Mouse (Mus musculus) megakaryocyte-erythroid progenitor cell, adult 5-6 weeks (primary cell): ENCODE data around the gene Epdr1. TPM values are rescaled to one million over a fixed set of nuclear protein-coding genes. Genes with fewer than 3 reads are reported as not detected.

Source experiments
- ATAC-seq: replicated peaks from 2 replicates; pipeline ENCODE4 v1.8.0; 2016; ENCODE audit warnings: mild to moderate bottlenecking, inconsistent platforms; ENCODE audit not compliant: severe bottlenecking, poor library complexity, low FRiP score, low TSS enrichment
- total RNA-seq, 2 experiments: library from RNA; stranded (forward) in 1 of 2; stranded (reverse) in 1 of 2; fragments of 200-1000, 215-1000 nt in 1 of 2; fragments of >200 nt in 1 of 2; fragmentation: Nextera tagmentation in 1 of 2; gene quantifications; 2 replicates each; pipeline ENCODE4 v1.2.3; 2014 to 2017

The Epdr1 gene
- total RNA-seq (2014; fragmentation: Nextera tagmentation) (68.9 and 85.9 TPM in 2 replicates), total RNA-seq (2017) (47.4 and 53.6 TPM in 2 replicates)

GRCm38 (mm10) chr13:19619216-19619927 is at the start of gene Epdr1:
Gene Epdr1, minus strand, starts transcription at chr13:19619927.
- peak; percentile 77 for ATAC-seq

DNA sequence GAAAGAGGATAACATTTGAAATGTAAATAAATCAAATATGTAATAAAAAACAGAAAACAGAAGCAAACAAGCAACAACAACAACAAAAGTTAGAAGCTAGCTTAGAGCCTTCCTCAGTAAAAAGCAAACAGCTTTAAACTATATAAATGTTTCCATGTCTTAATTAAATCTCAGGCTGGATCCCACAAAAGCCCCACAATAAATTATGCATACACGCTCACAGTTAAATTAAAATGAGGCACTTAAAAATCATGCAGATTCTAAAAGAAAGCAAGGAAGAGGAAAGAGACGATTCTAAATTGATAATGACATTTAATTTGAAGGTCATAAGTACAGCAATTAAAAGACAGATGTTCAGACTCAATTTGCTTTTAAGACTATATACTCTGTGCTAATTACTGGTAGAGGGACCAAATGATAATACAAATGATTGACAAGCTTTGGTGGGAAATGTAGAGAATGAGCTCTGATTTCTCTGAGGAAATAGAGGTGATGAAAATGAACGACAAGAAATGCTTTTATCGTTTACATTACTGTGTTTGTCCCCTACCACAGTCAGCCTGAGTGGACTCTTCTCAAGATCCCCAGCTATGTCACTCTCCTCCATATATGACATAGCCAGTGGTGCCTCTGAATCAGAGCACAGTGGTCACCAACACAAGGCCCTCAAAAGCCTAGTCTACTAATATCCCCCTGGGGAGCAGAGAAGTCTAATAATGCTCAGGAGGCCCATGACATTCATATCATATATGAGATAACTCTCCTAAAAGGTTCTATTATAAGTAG is 48.8 kb upstream of the Epdr1 start:
- ATAC-seq: no peak

DNA sequence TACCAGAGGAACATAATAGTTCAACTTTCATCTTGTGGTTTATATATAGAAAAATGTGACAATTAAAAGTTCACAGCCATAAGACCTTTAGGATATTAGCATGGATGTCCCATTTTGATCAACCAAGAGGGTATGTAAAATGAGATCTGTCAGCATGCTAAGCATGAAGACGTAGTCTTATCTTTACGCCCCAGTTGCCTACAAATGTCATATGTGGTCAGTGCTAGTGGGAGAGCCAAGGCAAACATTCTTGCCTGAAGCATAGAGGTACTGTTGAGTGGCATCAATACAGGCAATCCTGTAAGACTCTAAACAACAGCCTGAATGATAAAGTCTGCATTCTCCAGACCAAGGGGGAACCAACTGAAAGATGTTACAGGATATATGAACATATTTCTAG is 32.7 kb upstream of the Epdr1 start:
- ATAC-seq: peak; percentile 59; the same call in 1 of the 2 replicates

DNA sequence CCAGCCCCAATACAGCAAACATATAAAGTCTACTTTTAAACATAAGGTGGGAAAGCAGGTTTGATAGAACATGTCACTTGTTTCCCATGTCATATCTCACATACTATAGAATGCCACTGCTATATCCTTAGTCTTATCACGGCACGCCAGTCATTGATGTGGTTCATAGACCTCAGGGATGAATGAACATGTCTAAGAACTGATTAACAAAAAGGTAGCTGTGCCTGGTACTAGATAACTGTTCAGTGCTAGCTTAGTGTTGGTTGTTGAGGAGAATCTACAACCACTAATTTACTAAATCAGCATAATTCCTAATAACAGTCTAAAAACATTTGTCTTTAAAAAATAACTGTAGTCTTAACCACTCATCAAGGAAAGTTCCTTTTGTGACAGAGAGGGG is 30.1 kb upstream of the Epdr1 start:
- ATAC-seq: peak; percentile 99

- ATAC-seq: no peak
Observed at GRCm38 (mm10) chr13:19644225-19644624, 24.5 kb upstream of the Epdr1 start.

DNA sequence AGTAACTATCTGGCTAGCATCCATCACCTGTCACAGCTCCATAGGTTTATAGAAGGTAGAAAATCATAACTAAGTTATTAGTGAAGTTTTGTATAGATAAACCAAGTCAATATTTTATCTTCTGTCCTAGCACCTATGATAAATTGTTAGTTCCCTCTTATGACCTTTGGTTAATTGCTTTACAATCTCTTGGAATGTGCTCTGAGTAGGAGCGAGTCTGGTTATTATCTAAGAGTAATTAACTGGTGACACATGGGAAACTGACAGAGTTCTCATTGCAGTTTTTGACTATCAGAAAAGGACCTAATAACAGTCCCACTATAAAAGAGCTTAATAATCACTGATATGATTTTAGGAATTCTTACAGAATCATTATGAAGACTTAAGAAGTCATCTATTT is 23.8 kb upstream of the Epdr1 start:
- ATAC-seq: no peak

DNA sequence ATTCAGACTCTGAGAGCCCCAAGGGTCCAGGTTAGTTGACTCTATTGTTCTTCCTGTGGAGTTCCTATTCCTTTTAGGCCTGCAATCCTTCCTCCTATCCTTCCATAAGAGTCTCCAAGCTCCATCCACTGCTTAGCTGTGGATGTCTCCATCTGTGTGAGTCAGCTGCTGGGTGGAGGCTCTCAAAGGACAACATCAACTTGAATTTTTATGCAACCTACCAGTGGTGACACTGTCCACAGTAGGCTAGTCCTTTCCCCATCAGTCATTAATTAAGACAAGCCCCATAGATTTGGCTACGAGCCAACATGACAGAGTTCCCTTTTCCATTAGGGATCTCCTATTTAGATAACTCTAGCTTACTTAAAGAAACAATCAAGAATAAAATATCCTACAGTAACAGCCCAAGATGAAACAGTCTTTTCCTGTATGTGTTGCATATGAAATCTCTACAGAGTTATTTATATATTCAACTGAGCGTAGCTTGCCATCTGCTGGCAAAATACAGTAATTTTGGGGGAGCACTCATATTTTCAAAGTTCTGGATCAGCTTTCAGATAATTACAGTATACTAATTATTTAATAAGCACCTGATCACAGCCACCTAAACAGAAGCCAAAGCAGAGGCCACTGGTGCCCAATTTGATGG is 20.6 kb upstream of the Epdr1 start:
- ATAC-seq: peak; percentile 46; the same call in 1 of the 2 replicates

DNA sequence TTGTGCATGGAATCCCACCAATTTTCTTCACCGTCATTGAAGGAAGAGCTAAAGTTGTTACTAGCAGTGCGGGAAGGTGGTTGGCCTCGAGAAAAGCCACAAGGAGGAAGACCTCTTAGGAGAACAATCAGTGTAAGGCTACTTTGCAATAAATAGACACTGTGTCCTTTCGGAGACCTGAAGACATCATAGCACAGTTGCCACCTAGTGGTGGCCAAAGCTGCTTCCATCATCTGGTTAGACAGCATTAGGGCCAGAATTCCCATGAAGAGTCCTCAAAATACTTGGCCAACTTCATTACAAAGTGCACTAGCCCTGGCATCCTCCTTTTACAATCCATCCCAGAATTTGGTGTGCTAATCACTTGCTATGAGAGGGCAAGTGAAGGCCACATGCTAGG is 16.4 kb upstream of the Epdr1 start:
- peak; percentile 77 for ATAC-seq

GRCm38 (mm10) chr13:19630768-19631709 is 11.3 kb upstream of the Epdr1 start:
- ATAC-seq: no peak

DNA sequence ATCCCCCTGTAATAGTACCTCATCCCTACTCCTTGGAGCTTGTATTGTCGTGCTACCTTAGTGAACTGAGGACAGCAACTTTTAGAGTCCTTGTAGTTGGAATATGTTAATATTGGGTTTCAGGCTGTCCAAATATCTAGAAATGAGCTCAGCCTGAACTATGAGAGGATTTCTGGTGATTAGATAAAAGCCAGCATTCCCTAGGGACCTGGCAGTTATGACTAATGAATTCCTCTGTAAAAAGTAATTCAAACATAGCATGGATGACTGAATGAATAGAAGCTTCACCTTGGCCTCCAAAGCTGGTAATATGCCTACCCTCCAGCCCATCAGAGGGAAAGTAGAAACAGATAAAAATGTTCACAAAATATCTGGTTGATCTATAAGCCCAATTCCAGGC is 6.7 kb upstream of the Epdr1 start:
- no peak for ATAC-seq

GRCm38 (mm10) chr13:19624632-19625320 is 5.0 kb upstream of the Epdr1 start:
- no peak for ATAC-seq

DNA sequence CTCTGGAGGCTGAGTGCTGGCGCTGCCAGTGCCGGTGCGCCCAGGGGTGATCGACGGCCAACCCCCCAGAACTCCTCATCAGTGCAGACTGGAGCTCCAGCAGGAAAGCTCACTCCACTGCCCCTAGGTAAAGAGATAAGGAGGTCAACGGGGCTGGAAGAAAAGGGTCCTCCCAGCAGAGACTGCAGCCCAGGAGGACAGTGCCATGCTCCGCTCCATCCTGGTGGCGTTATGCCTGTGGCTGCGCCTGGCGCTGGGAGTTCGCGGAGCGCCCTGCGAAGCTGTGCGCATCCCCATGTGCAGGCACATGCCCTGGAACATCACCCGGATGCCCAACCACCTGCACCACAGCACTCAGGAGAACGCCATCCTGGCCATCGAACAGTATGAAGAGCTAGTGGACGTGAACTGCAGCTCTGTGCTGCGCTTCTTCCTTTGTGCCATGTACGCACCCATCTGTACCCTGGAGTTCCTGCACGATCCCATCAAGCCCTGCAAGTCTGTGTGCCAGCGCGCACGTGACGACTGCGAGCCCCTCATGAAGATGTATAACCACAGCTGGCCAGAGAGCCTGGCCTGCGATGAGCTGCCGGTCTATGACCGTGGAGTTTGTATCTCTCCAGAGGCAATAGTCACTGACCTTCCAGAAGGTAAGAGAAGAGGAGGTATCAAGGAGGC is 3.6 kb upstream of the Epdr1 start:
- peak; percentile 5; the same call in 1 of the 2 replicates for ATAC-seq

GRCm38 (mm10) chr13:19622573-19623227 is 3.0 kb upstream of the Epdr1 start, which contains the start of gene Sfrp4:
Gene Sfrp4, plus strand, starts transcription at chr13:19623104.
- peak; percentile 58 for ATAC-seq

- ATAC-seq: 0 out of 2 replicates have a peak, but pooled peaks have one; percentile 26
Observed at GRCm38 (mm10) chr13:19618841-19619215, 899 bp downstream of the Epdr1 start.

GRCm38 (mm10) chr13:19618081-19618480 is 1.6 kb downstream of the Epdr1 start:
- no peak for ATAC-seq

- ATAC-seq: no peak
Observed at GRCm38 (mm10) chr13:19614311-19614710, 5.4 kb downstream of the Epdr1 start.

GRCm38 (mm10) chr13:19613426-19613825 is 6.3 kb downstream of the Epdr1 start:
- ATAC-seq: no peak

- ATAC-seq: no peak
Observed at GRCm38 (mm10) chr13:19612963-19613362, 6.8 kb downstream of the Epdr1 start.
